Mouse (Mus musculus) left cerebral cortex, postnatal 25 days (tissue): ENCODE data around the gene Olfr346. TPM values are rescaled to one million over a fixed set of nuclear protein-coding genes. Genes with fewer than 3 reads are reported as not detected.

Experiments used
- DNase-seq, 2 experiments: peaks; one replicate each; pipeline ENCODE4 v3.0.0; 2022; ENCODE audit warnings: low spot score in 2 of 2, mixed read lengths in 1 of 2
- intact Hi-C: fragments of 180-260 bp; cut with DNase I; formaldehyde crosslinking; loops from one replicate; pipeline ENCODE4 v1.15.1; 2025
- total RNA-seq, 2 experiments: library from RNA; stranded (reverse); gene quantifications; 2 replicates each; pipeline ENCODE4 v1.2.3; 2021

Gene Olfr346
- not detected for total RNA-seq

GRCm38 (mm10) chr2:36685488-36685887, at the start of gene Olfr346:
Gene Olfr346 (plus strand): TSS chr2:36685788.
- no peak for DNase-seq
- intact Hi-C loops: no loop called here

GRCm38 (mm10) chr2:36639741-36640140, 45.8 kb upstream of the Olfr346 start, which contains the start of gene Olfr345:
Gene Olfr345 (plus strand): TSS chr2:36640041.
- no peak for DNase-seq

GRCm38 (mm10) chr2:36731602-36732001, 46.0 kb downstream of the Olfr346 start, which contains the start of gene Olfr347:
Gene Olfr347 (plus strand): TSS chr2:36731902.
- intact Hi-C loops: no loop called here
- no peak for DNase-seq

More at GRCm38 (mm10) chr2:36639741-36640140, 45.8 kb upstream of the Olfr346 start, which contains the start of gene Olfr345:
- intact Hi-C loops: no loop called here

- intact Hi-C loops: no loop called here
- DNase-seq: no peak
These were observed 50.6 kb downstream of the Olfr346 start for GRCm38 (mm10) chr2:36736226-36736625.

Other genes with a start within 250 kb of the Olfr346 start
- not detected for gene Olfr340, start 233.2 kb upstream of the Olfr346 start, total RNA-seq
- not detected for gene Olfr341, start 203.3 kb upstream of the Olfr346 start, total RNA-seq
- not detected for gene Olfr342, start 160.8 kb upstream of the Olfr346 start, total RNA-seq
- gene Olfr344, start 119.1 kb upstream of the Olfr346 start, total RNA-seq: under 1 TPM in 1 of 2 experiments, not detected in 1; 0.05 TPM
- gene Olfr345, start 45.7 kb upstream of the Olfr346 start, total RNA-seq: not detected
- not detected for gene Olfr347, start 46.1 kb downstream of the Olfr346 start, total RNA-seq
- not detected for gene Olfr348, start 98.5 kb downstream of the Olfr346 start, total RNA-seq
- not detected for gene Olfr50, start 104.8 kb downstream of the Olfr346 start, total RNA-seq
- not detected for gene Olfr3, start 131.2 kb downstream of the Olfr346 start, total RNA-seq
- not detected for gene Olfr350, start 160.5 kb downstream of the Olfr346 start, total RNA-seq
- not detected for gene Olfr351, start 176.9 kb downstream of the Olfr346 start, total RNA-seq
- gene Olfr352, start 182.7 kb downstream of the Olfr346 start, total RNA-seq: not detected
- gene Olfr353, start 207.1 kb downstream of the Olfr346 start, total RNA-seq: not detected
- gene Olfr354, start 219.9 kb downstream of the Olfr346 start, total RNA-seq: not detected
- not detected for gene Olfr355, start 243.1 kb downstream of the Olfr346 start, total RNA-seq